Mouse (Mus musculus): Measurements from ENCODE around the gene Pex11g.

The Pex11g gene

DNA sequence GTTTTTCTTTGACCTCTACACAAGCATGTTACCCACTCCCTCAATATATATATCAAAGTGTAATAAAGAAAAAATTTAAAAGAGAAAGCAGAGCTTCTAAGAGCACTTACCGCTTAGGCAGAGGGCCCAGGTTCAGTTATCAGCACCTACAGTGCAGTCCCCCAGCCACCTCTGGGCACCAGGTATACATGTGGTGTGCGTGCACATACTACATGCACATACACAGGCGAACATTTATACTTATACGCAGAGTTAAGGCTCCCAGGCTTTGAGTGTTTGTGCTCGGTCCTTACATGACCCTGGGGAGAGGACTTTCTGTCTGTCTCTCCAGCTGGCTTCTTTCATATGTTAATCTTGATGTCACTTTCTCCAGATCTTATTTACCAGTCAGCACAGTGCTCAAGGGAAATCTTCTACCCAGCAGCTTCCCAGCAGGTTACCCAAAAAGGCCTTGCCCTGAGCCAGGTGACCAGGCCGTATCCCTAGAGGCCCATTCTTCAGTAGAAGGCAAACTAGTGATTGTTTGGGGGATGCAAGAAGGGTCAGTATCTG lies 52.8 kb downstream of the Pex11g start:
- no peak for DNase-seq

DNA sequence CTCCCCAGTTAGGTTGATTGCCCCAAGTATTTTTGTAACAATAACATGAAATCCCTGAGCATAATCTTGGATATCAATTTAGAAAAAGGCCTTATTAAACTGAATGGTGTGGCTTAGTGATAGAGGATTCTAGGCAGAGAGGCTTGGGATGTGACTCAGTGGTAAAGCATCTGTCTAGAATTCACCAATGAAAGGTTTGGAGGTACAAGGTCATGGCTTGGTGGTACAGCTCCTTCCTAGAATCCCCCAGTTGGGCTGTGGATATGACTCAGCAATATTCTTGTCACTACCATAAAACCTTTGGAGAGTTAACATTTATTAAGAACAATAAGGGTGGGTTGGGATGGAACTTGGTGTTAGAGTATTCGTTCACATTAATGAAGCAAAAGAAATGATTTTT lies 54.7 kb downstream of the Pex11g start:
- no peak for DNase-seq

DNA sequence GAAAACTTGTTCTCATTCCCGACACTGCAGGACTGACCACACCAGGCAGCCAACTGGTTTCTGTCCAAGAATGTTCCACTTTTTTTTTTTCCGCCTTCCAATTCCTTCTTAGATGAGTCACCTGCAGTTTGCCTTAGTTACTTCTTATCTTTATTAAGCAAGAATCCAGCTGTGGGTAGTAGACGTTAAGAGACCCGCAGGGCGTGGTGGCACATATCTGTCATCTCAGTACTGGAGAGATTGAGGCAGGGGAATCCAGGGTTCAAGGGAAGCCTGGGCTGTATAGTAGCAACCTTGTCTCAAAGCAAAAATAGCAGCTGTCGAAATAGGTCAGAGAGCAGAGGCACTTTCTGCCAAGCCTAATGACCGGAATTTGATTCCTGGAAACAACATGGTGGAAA lies 55.6 kb downstream of the Pex11g start:
- no peak for DNase-seq

DNA sequence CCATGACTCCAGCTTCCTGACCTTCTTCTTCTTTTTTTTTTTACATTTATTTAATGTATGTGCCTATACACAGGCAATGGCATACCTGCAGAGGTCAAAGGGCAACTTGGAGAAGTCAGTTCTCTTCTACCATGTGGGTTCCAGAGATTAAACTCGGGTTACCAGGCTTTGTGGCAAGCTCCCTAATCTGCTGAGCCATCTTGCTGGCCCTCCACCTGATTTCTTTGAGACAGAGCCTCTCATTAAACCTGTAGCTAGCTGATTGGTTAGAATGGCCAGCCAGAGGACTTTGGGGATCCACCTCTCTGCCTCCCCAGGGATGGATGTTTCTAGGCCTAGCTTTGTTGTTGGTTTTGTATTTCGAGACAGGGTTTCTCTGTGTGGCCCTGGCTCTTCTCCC lies 56.4 kb downstream of the Pex11g start:
- no peak for DNase-seq

DNA sequence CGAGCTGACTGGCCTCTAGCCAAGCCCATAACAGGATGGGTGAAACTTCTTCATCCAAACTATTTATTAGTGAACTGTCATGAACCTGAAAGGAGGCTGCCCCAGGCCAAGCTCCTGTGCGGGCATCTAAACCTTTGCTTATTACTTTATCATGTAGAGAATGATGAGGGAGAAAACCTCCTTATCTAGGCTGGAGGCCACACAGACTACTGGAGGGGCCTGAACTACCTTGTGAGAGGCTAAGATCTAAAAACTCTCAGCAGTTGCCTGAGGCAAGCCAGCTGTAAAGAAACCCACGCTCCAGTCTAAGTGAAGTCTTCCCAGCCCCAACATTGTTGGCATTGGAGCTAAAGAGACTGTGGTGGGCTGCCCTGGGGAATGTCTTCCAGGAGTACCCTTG lies 60.1 kb downstream of the Pex11g start:
- no peak for DNase-seq
